Mouse (Mus musculus) cerebellum, postnatal 14 days (tissue): ENCODE data around the gene Pcnx4.
"Not testable (repeated sequence)": the region's sequence is repeated elsewhere in the genome, so short reads cannot be mapped to it uniquely, and the experiment has no call there.

Experiments used
- DNase-seq, 2 experiments: peaks; one replicate each; pipeline ENCODE4 v3.0.0; 2021; ENCODE audit warnings: mixed read lengths in 2 of 2

Pcnx4 gene

DNA sequence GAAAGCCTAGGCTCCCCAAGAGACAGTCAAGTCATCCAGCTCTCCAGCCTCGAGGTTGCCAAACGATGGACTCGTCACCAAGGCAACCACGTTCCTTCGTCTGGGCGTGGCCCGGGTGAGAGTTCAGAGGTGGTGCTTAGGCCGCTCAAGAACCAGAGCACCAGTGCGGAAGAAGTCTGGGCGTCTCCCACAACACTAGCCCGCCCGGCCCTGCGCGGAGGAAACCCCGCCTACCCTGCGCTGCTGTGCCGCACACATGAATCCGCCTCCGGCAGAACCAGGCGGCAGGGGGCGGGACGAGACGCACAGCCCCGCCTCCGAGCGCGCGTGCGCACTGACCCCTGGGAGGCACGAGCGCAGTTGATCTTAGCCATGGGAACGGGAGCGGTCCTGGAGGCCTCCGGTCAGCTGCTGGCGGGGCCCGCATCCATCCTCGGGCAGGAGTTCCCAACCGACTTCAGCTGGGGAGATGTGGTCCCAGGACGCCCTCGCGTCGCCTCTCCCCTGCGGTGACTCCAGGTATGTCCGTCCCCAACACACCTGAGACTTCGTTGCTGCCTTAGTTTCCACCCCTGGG is at the start of gene Pcnx4:
Gene Pcnx4, plus strand, starts transcription at position 363 of the 577 bp plus-strand sequence.
- DNase-seq = peak; percentile 97 to 98

DNA sequence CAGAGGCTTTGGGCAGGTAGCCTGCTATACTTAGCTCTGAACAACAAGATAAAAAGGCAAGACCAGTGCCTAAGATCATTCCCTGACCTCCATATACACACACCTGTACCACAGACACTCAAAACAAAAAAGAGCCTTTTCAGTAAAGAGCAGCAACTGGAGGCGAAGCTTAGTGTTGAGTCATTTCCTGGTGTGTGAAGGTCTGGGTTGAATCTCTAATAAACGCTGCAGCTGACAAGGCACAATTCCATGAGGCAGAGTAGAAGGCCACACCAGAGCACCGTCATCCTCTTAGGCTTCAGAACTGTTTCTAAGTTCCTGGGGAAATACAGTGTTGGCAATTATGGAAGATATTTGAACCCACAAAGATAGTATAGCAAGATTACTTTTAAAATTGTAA is 48.7 kb upstream of the Pcnx4 start:
- no peak for DNase-seq

DNA sequence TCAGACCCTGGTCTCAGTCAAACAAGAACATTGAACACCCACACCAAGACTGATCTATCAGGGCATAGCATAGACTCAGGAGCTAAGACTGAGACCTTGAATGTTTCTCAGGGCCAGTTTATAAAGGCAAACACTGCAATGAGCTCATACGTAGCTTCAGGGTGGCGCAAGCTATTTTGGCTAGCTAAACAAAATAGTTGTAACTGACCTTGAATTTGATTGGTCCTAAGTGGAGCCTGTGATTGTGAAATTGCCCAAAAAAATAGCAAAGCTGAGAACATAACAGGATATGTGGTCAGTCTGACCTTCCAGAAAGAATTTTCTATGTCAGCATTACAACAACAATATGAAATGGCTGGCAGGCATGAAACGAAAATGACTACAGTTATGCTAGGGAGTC is 46.2 kb upstream of the Pcnx4 start:
- DNase-seq = no peak

DNA sequence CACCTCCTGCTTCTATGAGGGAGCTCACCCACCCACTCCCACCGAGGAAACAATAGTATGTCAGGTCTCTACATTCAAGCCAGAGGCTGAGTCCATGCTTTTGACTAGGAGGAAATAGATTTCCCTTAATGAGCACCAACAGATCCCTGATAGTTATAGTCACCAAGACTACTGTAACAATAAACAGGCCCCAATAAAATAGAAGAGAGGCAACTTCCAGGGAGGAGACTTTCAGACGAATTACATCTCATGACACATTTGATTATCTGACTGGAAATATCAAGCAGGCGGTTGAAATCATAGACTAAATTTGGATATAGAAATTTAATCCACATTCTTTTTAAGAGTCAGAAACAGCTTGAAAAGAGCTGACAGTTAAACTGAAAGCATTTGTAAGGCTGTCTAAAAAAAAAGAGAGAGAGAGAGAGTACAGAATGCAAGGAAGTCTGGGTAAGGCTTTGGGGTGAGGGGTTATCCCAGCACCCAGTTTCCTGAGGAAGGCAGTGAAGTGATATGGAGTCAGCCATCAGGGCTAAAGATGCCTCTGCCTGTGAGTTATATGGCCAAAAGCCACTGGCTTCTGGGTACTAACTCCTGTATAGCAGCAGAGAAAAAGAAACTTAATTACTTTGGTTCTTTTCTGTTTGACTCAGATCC is 45.0 kb upstream of the Pcnx4 start:
- no peak for DNase-seq

DNA sequence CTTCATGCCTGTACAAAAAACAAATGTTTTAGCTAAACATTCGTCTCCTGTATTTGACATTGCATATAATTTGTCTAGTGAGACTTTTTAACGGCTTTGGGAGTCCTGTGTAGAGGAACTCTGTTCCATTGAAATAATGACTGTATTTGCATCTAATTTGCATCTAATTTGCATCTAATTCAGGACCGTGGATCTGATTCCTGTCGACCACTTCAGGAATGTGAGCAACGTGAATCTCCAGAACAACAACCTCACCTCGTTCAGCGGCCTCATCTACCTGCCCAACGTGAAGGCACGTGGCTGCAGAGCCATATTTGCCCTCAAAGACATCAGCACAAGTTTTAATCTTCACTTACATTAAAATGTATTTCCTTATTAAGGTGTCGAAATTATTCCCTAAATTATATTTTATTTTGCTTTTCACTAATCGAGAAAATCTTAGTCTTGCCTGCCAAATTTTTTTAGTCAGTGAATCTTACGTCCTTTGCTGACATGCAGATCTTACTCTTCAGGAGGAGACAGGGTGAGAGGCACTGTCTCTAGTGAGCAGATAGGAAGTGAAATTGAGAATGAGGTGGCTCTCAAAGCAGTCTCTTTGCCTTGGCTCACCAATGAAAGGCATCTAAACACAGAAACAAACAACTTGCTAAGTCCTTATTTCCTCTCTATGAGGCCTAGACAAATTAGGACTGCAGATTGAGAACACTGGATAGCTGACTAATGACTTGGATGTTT is 39.1 kb upstream of the Pcnx4 start:
- no peak for DNase-seq

DNA sequence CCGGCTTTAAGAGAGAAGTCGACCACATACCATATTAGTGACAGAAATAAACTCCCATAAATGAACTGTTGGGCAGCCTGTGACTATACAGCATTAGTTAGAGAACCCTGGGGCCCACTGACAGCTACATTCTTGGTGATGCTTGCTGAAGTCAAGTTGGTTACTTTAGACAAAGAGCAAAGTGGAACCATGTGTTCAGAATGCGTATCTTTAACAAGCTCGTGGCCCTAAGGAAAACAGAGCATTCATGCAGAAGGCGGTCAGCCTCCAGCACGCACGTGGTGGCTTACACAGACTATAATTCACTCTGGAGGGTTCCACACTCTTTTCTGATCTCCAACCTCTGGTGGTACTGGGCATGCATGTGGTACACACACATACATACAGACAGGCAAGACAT is 26.6 kb upstream of the Pcnx4 start:
- no peak for DNase-seq

DNA sequence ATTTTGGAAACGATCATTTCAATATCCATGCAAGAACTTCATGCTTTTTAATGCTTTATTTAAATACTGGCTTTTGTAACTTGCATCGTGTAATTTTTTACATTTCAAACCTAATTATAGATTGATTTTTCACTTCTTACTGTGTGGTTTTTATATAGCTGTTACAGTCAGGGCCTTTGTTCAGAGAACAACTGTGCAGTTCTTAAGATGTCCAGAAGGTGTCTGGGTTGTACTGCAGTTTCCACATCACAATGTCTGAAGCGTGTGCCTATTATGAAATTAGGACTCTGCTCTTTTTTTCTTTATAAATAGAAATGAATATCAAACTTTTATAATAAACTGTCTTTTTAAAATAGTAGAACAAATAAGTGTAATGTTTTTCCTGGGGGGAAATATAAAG is 20.7 kb upstream of the Pcnx4 start:
- DNase-seq = peak; percentile 57 to 68

GRCm38 (mm10) chr12:72518114-72518728 is 18.0 kb upstream of the Pcnx4 start:
- no peak for DNase-seq

DNA sequence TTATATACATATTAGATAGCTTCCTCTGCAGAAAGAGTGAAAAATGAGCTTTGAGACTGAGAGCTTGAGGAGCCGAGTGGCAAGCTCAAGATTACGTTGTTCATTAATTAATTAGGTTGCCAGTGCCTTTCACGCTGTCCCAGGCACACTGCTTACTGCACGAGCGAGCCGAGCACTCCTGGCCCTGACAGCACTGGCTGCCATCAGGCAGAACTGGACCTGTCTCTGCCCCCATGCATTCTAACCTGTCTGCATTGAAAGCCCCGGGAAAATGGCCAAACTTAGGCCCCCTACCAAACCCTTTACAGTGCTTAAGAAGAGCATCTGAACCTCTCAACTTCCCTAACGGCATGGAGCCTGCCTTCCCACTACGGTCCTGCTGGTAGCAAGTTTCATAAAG is 16.8 kb upstream of the Pcnx4 start:
- DNase-seq = no peak

DNA sequence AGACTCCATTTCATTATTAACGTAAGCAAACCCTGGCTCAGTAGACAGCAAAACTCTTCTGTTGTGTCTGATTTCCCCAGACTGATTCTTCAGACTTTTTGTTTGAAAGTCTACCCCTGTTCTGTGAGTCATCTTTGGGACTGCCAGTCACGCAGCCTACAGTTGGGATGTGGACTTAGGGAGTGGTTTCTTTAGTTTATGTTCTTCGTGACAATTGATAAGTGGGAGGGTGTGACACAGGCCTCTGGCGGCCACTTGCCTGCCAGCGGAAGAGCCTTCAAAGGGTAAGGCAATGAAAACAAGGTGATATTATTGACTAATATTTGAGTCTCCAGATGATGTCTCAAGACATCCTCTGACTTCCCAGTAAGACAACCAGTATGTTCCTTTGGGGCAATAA is 16.3 kb upstream of the Pcnx4 start:
- DNase-seq = no peak

- DNase-seq = peak; percentile 82 to 85
Observed at GRCm38 (mm10) chr12:72520645-72521044, 15.5 kb upstream of the Pcnx4 start.

DNA sequence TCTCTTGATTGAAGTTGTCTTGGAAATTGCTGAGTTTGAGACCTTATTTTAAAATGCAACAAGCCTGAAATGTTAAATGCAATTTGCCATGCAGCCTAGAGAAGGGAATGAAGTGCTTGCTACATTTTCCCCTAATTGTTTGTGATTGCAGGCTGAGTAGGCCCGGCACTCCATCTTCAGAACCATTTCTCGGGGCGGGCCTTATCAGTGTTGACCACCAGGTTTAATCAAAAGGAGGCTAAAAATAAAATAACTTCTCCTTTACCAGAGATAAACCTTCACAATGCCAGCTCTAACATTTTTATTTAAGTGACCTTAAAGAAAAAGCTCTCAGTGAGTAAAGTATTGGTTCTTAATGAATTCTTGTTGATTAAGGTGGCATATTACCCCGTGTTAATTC is 10.6 kb upstream of the Pcnx4 start:
- no peak for DNase-seq

- no peak for DNase-seq
Observed at GRCm38 (mm10) chr12:72532303-72532702, 3.9 kb upstream of the Pcnx4 start.

- DNase-seq = no peak
Observed at GRCm38 (mm10) chr12:72533986-72534385, 2.2 kb upstream of the Pcnx4 start.

- peak; percentile 42 for DNase-seq
Observed at GRCm38 (mm10) chr12:72535599-72535998, 584 bp upstream of the Pcnx4 start.

DNA sequence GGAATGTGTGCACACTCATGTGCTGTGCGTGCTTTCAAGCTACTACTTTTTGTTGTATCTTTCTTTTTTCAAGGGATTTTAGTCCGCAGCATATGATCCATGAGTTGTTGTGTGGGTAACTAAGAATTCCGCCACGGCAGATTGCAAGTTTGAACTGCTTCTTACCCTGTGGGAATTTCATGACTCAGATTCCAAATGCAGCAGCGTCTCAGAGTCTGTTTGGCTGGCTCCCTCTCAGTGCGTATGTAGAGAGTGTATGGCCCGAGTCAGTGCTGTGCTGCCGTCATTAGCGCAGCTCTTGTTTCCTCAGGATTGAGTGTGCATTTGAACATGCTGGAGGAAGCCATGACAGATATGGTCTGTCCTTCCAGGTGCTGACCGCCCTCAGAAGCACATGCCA is 2.4 kb downstream of the Pcnx4 start:
- DNase-seq = no peak

- DNase-seq = no peak
Observed at GRCm38 (mm10) chr12:72554347-72554746, 18.2 kb downstream of the Pcnx4 start.

DNA sequence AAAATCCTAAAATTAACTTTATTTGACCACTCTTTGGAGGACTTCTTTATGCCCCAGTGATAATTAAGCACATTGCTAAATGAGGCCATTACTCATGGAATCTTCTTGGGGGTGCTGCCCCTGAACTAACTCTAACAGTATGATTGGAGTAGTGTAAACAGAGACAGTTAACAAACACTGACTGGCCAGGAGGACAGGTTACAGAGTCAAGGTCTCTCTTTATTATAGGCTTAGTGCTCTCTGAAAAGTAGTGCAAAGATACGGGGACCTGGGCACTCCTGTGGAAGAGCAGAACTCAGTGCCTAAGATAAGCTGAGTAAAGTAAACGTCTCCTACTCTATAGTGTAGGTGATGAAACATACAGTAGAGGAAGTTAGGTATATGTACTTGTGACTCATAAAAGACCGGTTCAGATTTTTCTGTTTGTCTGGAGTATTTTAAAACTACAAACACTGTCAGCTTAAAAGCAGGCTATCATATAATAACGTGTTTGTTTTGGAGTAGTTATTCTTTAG is 28.2 kb downstream of the Pcnx4 start:
- DNase-seq = no peak

DNA sequence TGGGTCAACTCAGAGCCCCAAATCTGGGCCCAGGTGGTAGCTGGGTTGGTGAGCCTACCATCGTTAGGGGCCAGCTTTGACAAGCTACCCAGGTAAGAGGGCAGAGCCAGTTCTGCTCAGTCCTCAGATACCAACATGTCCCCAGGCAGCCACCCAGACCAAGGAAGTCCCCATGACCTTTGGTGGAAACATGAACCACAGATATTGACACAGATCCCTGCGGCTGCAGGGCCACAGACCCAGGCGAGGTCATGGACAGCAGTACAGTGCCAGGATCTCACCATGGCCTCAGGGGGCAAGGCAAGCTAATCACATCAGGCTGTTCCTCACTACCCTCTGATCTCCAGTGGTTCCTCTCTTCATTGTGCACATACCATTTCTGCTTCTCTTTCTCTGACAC is 45.8 kb downstream of the Pcnx4 start:
- no peak for DNase-seq

GRCm38 (mm10) chr12:72583099-72583498 is 46.9 kb downstream of the Pcnx4 start:
- no peak for DNase-seq

GRCm38 (mm10) chr12:72585339-72585738 is 49.2 kb downstream of the Pcnx4 start:
- no peak for DNase-seq

GRCm38 (mm10) chr12:72592991-72593390 is 56.8 kb downstream of the Pcnx4 start:
- DNase-seq = no peak

DNA sequence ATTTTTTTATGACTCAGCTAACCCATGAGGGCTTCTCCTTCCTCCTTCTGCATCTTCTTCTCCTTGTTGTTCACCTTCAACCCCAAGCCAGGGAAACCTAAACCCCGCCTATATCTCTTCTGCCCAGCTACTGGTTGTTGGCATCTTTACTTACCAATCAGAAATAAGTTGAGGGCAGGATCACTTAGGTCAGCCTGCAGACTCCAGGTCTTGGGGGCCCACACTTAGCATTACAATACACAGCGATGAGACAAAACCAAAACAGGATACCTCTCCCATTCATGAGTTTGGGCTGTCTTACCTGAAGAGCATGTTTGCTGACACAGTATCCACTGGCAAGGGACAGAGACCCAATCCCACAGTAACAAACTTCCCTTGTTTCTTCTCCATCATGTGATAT is 57.8 kb downstream of the Pcnx4 start:
- no peak for DNase-seq

GRCm38 (mm10) chr12:72598731-72599130 is 62.5 kb downstream of the Pcnx4 start:
- DNase-seq = not testable (repeated sequence)
